Comparison of ENCODE assay signal across 9 mouse cellular contexts in genomic region chr2:163122319-163122718, GRCm38 (mm10). TPM values are rescaled to one million over a fixed set of nuclear protein-coding genes. Genes with fewer than 3 reads are reported as not detected.
DNase-seq lines count a peak whose midpoint lies in the region; ATAC-seq and TF ChIP-seq lines count a peak whose summit lies in the region.
"Had no signal": no experiment of that assay in that cellular context is flagged by ENCODE, and none has a peak within 500 bp of the region (broad histone marks: within the 10 kb centered on the region; RNA-seq: fewer than 3 reads in every experiment).

No protein-coding gene starts in this region.

- H3K27me3 ChIP-seq in heart, embryonic 11.5 days (ENCODE audit: control insufficient read depth, insufficient read depth, low read length), result peaks cover 22% of the 10 kb centered on the region
- H3K27me3 ChIP-seq in lung, postnatal 0 days (replicated peaks; ENCODE audit: insufficient read depth, low read length), result 0 out of 2 replicates have a peak, but pooled peaks cover 3% of the 10 kb centered on the region
- 0 out of 2 replicates have a peak, but pooled peaks cover 13% of the 10 kb centered on the region for H3K27me3 ChIP-seq in stomach, embryonic 15.5 days (replicated peaks)

- H3K9ac ChIP-seq in heart, embryonic 11.5 days (ENCODE audit: low read depth, low read length), result peak overlapping the region; percentile 34; the same call in 1 of the 2 replicates
- H3K9ac ChIP-seq in lung, postnatal 0 days (replicated peaks; ENCODE audit: low read depth), result no peak overlapping the region
- no peak overlapping the region for H3K9ac ChIP-seq in stomach, embryonic 15.5 days

- H3K4me1 ChIP-seq in heart, embryonic 11.5 days (ENCODE audit: control insufficient read depth, insufficient read depth, low read length), result peaks cover 6% of the 10 kb centered on the region; the same call in 1 of the 2 replicates
- H3K4me1 ChIP-seq in lung, postnatal 0 days (ENCODE audit: insufficient read depth, low read depth, low read length), result no peaks in the 10 kb centered on the region
- peaks cover 4% of the 10 kb centered on the region; the same call in 1 of the 2 replicates for H3K4me1 ChIP-seq in stomach, embryonic 15.5 days

- no peak for TF ChIP-seq EP300 in lung, postnatal 0 days (IDR thresholded peaks at IDR 0.05)

- ATAC-seq in heart, embryonic 11.5 days (replicated peaks; ENCODE audit: insufficient number of reproducible peaks, low FRiP score, low TSS enrichment), result peak; percentile 91
- peak; percentile 96 for ATAC-seq in lung, postnatal 0 days
- ATAC-seq in stomach, embryonic 15.5 days (ENCODE audit: insufficient read depth, low FRiP score, low read depth), result peak; percentile 89

- peak overlapping the region; percentile 53 for H3K4me2 ChIP-seq in heart, embryonic 11.5 days
- peak overlapping the region; percentile 38 for H3K4me2 ChIP-seq in lung, postnatal 0 days (replicated peaks; ENCODE audit: low read depth, low read length)
- peak overlapping the region; percentile 45; the same call in 1 of the 2 replicates for H3K4me2 ChIP-seq in stomach, embryonic 15.5 days

- 0 out of 2 replicates have a peak overlapping the region, but pooled peaks have one; percentile 46 for H3K27ac ChIP-seq in heart, embryonic 11.5 days (ENCODE audit: low read depth, low read length)
- H3K27ac ChIP-seq in lung, postnatal 0 days (ENCODE audit: low read length), result no peak overlapping the region
- no peak overlapping the region for H3K27ac ChIP-seq in stomach, embryonic 15.5 days

- 18% methylated on average over 9 of the region's 9 CpGs for WGBS in heart, embryonic 11.5 days (ENCODE audit: insufficient replicate concordance)
- 9% methylated on average over 9 of the region's 9 CpGs for WGBS in lung, postnatal 0 days
- WGBS in stomach, embryonic 15.5 days, result 13% methylated on average over 9 of the region's 9 CpGs

- peak; percentile 56 for DNase-seq in ovary, postnatal 36 days (ENCODE audit: low spot score)
- no peak for DNase-seq in ovary, postnatal 14 days (ENCODE audit: low spot score)
- peak; percentile 51 for DNase-seq in embryo, embryonic 11.5 days (ENCODE audit: low read depth, low spot score)
- peak; percentile 47 to 58 for DNase-seq in kidney, adult 8-10 months
- DNase-seq in lung, postnatal 0 days (ENCODE audit: low spot score), result peak; percentile 56
- DNase-seq in left cerebral cortex, adult 11 months (ENCODE audit: low spot score), result no peak

- no peaks in the 10 kb centered on the region for H3K9me3 ChIP-seq in heart, embryonic 11.5 days (replicated peaks; ENCODE audit: control insufficient read depth, low read length)
- no peaks in the 10 kb centered on the region for H3K9me3 ChIP-seq in lung, postnatal 0 days (ENCODE audit: low read length)
- no peaks in the 10 kb centered on the region for H3K9me3 ChIP-seq in stomach, embryonic 15.5 days

- no peaks in the 10 kb centered on the region for H3K36me3 ChIP-seq in heart, embryonic 11.5 days (ENCODE audit: control insufficient read depth, insufficient read depth, low read length)
- no peaks in the 10 kb centered on the region for H3K36me3 ChIP-seq in lung, postnatal 0 days (ENCODE audit: insufficient read depth, low read length)
- no peaks in the 10 kb centered on the region for H3K36me3 ChIP-seq in stomach, embryonic 15.5 days

- H3K4me3 ChIP-seq in heart, embryonic 11.5 days (ENCODE audit: low read depth, low read length), result no peak overlapping the region
- no peak overlapping the region for H3K4me3 ChIP-seq in lung, postnatal 0 days (ENCODE audit: low read depth, low read length)
- no peak overlapping the region for H3K4me3 ChIP-seq in stomach, embryonic 15.5 days (replicated peaks)
- H3K4me3 ChIP-seq: myocyte had no signal

- TF ChIP-seq CTCF in lung, postnatal 0 days (IDR thresholded peaks at IDR 0.05), result peak; percentile 17; the same call in 1 of the 2 replicates

RNA-seq across cellular contexts. Expression of gene Gtsf1l, which starts 34.7 kb away (rescaled TPM):
- polyA plus RNA-seq in heart, embryonic 11.5 days (2014; fragmentation: Nextera tagmentation; extraction: Ambion mirVana), result not detected in 2 replicates
- 0.35 TPM in 2 replicates for polyA plus RNA-seq in lung, postnatal 0 days (2015; fragmentation: Nextera tagmentation; extraction: Ambion mirVana)
- polyA plus RNA-seq in stomach, embryonic 15.5 days (2015; fragmentation: Nextera tagmentation; extraction: Ambion mirVana), result not detected in 2 replicates
- polyA plus RNA-seq: myocyte had no signal

Comparison
In these comparisons a context has a peak if more than half of its experiments do, and no peak if none do; other contexts are left out.
1. DNase-seq: peak in ovary, postnatal 36 days (single experiment), embryo, embryonic 11.5 days (single experiment), kidney, adult 8-10 months (2 of 2) and lung, postnatal 0 days (single experiment); none in ovary, postnatal 14 days (single experiment) and left cerebral cortex, adult 11 months (single experiment).
2. Peak in every context shown above with its lines, with median percentiles within 50 percentile points of each other: ATAC-seq and H3K4me2 ChIP-seq.